Mouse (Mus musculus): ENCODE measurements around the gene Apom. TPM values are rescaled to one million over a fixed set of nuclear protein-coding genes. Genes with fewer than 3 reads are reported as not detected.
A peak's percentile ranks its signal among the peaks of the same experiment; 100 is the strongest.

Gene Apom
- polyA plus RNA-seq, 1 experiment, result 0.55 TPM

DNA sequence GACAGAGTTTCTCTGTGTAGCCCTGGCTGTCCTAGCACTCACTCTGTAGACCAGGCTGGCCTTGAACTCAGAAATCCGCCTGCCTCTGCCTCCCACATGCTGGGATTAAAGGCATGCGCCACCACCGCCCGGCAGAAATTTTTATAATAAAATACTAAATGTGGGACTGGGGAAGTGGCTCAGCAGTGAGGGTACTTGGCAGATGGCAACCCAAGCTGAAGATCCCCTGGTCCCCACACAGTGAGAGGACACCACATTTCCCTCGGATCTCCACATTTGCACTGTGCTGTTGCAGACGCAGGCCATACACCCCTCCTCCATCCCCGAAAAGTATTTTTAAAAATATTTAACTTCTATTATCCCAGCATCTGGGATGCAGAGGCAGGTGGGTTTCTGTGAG is 1.7 kb upstream of the Apom start:
- no peak overlapping the region for H3K27ac ChIP-seq (ENCODE audit: control insufficient read depth, insufficient read depth, low read length)
- H3K4me3 ChIP-seq (ENCODE audit: control insufficient read depth, insufficient read depth, low read length), result no peak overlapping the region
- peaks cover 4% of the 10 kb centered on the region for H3K36me3 ChIP-seq (ENCODE audit: control insufficient read depth, insufficient read depth, low read length)
- no peak for TF ChIP-seq POLR2A (IDR thresholded peaks at IDR 0.05; ENCODE audit: control insufficient read depth, extremely low read depth, insufficient read depth, low read length, poor library complexity)
- TF ChIP-seq CTCF (IDR thresholded peaks at IDR 0.05; ENCODE audit: borderline replicate concordance, control insufficient read depth, extremely low read depth, insufficient read depth, low read length, poor library complexity), result no peak
- WGBS, result 96% methylated on average over 7 of the region's 7 CpGs
- H3K4me1 ChIP-seq (replicated peaks; ENCODE audit: control insufficient read depth, insufficient read depth, low read length), result peaks cover 4% of the 10 kb centered on the region
- H3K27me3 ChIP-seq (ENCODE audit: control insufficient read depth, insufficient read depth, low read length), result no peaks in the 10 kb centered on the region
- no peak for DNase-seq

DNA sequence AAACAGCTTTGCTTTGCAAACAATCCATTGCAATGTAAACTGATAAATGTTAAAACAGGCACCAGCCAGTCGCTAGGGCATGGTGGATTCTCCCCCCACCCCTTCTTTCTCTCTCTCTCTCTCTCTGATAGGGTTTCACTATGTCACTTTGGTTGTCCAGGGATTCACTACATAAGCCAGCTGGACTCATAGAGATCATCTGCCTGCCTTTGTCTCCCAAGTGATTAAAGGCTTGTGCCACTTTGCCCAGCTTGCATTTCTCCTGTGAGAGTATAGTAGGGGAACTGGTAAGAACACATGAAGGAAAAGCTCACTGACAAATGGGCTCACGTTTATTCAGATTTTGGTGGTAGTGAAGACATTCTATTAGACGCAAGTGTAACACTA is 317 bp upstream of the Apom start:
- Histone ChIP-seq H3K27me3 (ENCODE audit: control insufficient read depth, insufficient read depth, low read length) (no peaks in the 10 kb centered on the region), H3K36me3 (ENCODE audit: control insufficient read depth, insufficient read depth, low read length) (no peaks in the 10 kb centered on the region), H3K27ac (ENCODE audit: control insufficient read depth, insufficient read depth, low read length) (no peak overlapping the region), H3K4me1 (replicated peaks; ENCODE audit: control insufficient read depth, insufficient read depth, low read length) (peaks cover 11% of the 10 kb centered on the region), H3K4me3 (ENCODE audit: control insufficient read depth, insufficient read depth, low read length) (no peak overlapping the region)
- no peak for TF ChIP-seq POLR2A (IDR thresholded peaks at IDR 0.05; ENCODE audit: control insufficient read depth, extremely low read depth, insufficient read depth, low read length, poor library complexity)
- TF ChIP-seq CTCF (IDR thresholded peaks at IDR 0.05; ENCODE audit: borderline replicate concordance, control insufficient read depth, extremely low read depth, insufficient read depth, low read length, poor library complexity), result no peak
- 89% methylated on average over 3 of the region's 3 CpGs for WGBS
- DNase-seq, result no peak

DNA sequence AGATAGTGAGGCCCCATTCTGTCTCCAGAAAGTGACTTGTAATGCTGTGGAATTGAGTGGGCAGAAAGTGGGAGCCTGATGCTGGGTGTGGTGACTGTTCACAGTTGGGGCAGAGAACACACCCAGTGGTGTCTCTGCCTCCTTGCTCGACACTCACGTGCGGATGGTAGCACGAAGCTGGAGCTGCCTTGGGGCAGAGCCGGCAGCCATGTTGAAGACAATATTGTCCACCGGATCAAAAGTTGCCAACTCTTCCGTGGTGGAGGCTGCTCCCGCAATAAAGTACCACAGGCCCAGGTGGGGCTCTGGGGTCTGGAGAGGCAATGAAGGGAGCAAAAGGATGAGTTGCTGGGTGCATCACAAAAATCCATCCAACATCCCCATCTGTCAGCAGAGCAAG is 812 bp downstream of the Apom start:
- Histone ChIP-seq H3K4me1 (replicated peaks; ENCODE audit: control insufficient read depth, insufficient read depth, low read length) (peaks cover 16% of the 10 kb centered on the region), H3K27me3 (ENCODE audit: control insufficient read depth, insufficient read depth, low read length) (no peaks in the 10 kb centered on the region), H3K4me3 (ENCODE audit: control insufficient read depth, insufficient read depth, low read length) (no peak overlapping the region), H3K27ac (ENCODE audit: control insufficient read depth, insufficient read depth, low read length) (no peak overlapping the region), H3K36me3 (ENCODE audit: control insufficient read depth, insufficient read depth, low read length) (no peaks in the 10 kb centered on the region)
- DNase-seq, result no peak
- 94% methylated on average over 8 of the region's 8 CpGs for WGBS
- TF ChIP-seq CTCF (IDR thresholded peaks at IDR 0.05; ENCODE audit: borderline replicate concordance, control insufficient read depth, extremely low read depth, insufficient read depth, low read length, poor library complexity), result no peak
- no peak for TF ChIP-seq POLR2A (IDR thresholded peaks at IDR 0.05; ENCODE audit: control insufficient read depth, extremely low read depth, insufficient read depth, low read length, poor library complexity)

GRCm38 (mm10) chr17:35128996-35129395 is 2.9 kb downstream of the Apom start:
- DNase-seq, result no peak
- 93% methylated on average over 11 of the region's 11 CpGs for WGBS
- Histone ChIP-seq H3K4me1 (replicated peaks; ENCODE audit: control insufficient read depth, insufficient read depth, low read length) (peaks cover 17% of the 10 kb centered on the region), H3K27me3 (ENCODE audit: control insufficient read depth, insufficient read depth, low read length) (no peaks in the 10 kb centered on the region), H3K27ac (ENCODE audit: control insufficient read depth, insufficient read depth, low read length) (no peak overlapping the region), H3K36me3 (ENCODE audit: control insufficient read depth, insufficient read depth, low read length) (no peaks in the 10 kb centered on the region), H3K4me3 (ENCODE audit: control insufficient read depth, insufficient read depth, low read length) (no peak overlapping the region)
- TF ChIP-seq CTCF (IDR thresholded peaks at IDR 0.05; ENCODE audit: borderline replicate concordance, control insufficient read depth, extremely low read depth, insufficient read depth, low read length, poor library complexity) (no peak), POLR2A (IDR thresholded peaks at IDR 0.05; ENCODE audit: control insufficient read depth, extremely low read depth, insufficient read depth, low read length, poor library complexity) (no peak)

DNA sequence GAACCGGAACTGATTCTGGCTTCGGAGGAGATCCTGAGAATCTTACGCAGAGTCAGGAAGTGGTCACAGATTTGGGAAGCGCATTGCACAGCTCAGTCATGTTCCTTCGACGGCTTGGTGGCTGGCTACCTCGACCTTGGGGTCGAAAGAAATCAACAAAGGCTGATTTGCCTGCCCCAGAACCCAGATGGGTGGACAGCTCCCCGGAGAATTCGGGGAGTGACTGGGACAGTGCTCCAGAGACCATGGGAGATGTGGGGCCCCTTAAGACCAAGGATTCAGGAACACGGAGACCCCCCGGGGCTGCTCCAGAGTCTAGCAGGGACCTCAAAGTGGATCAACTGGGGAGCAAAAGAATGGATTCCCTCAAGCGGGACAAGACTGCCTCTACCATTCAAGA is 4.8 kb downstream of the Apom start:
- peak overlapping the region; percentile 81 for H3K27ac ChIP-seq (ENCODE audit: control insufficient read depth, insufficient read depth, low read length)
- no peaks in the 10 kb centered on the region for H3K27me3 ChIP-seq (ENCODE audit: control insufficient read depth, insufficient read depth, low read length)
- peak overlapping the region; percentile 76 for H3K4me3 ChIP-seq (ENCODE audit: control insufficient read depth, insufficient read depth, low read length)
- no peak for TF ChIP-seq CTCF (IDR thresholded peaks at IDR 0.05; ENCODE audit: borderline replicate concordance, control insufficient read depth, extremely low read depth, insufficient read depth, low read length, poor library complexity)
- TF ChIP-seq POLR2A (IDR thresholded peaks at IDR 0.05; ENCODE audit: control insufficient read depth, extremely low read depth, insufficient read depth, low read length, poor library complexity), result no peak
- WGBS, result 34% methylated on average over 13 of the region's 13 CpGs
- no peak for DNase-seq
- peaks cover 22% of the 10 kb centered on the region for H3K4me1 ChIP-seq (replicated peaks; ENCODE audit: control insufficient read depth, insufficient read depth, low read length)
- no peaks in the 10 kb centered on the region for H3K36me3 ChIP-seq (ENCODE audit: control insufficient read depth, insufficient read depth, low read length)

DNA sequence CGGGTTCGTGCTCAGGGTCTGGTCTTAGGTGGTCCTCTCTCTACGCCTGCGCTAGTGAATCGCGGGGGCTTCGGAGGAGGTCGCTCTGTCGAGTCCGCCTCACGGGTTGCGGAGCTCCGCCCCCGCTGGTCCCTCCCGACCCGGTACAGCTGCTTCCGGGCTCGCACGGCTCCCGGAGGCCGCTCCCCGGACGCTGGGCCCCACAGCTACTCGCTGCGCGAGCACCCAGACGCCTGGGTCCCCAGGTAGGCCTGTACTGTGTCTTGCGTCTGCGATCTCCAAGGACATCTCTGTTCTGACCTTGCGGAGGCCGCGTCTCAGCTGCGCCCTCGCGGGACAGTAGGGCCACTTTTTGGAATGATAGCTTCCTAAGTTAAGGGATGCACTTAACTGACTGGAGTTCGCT is 5.6 kb downstream of the Apom start, which contains the start of gene D17H6S53E:
TSS of gene D17H6S53E (plus strand) at position 168 of the 406 bp plus-strand sequence.
- TF ChIP-seq POLR2A (IDR thresholded peaks at IDR 0.05; ENCODE audit: control insufficient read depth, extremely low read depth, insufficient read depth, low read length, poor library complexity), result peak; percentile 79
- peak; percentile 53; the same call in 1 of the 2 replicates for TF ChIP-seq CTCF (IDR thresholded peaks at IDR 0.05; ENCODE audit: borderline replicate concordance, control insufficient read depth, extremely low read depth, insufficient read depth, low read length, poor library complexity)
- Histone ChIP-seq H3K27ac (ENCODE audit: control insufficient read depth, insufficient read depth, low read length) (peak within 1 kb of the TSS; percentile 81), H3K27me3 (ENCODE audit: control insufficient read depth, insufficient read depth, low read length) (no peaks in the 10 kb centered on the region), H3K36me3 (ENCODE audit: control insufficient read depth, insufficient read depth, low read length) (no peaks in the 10 kb centered on the region), H3K4me3 (ENCODE audit: control insufficient read depth, insufficient read depth, low read length) (peak within 1 kb of the TSS; percentile 76), H3K4me1 (replicated peaks; ENCODE audit: control insufficient read depth, insufficient read depth, low read length) (peaks cover 22% of the 10 kb centered on the region)
- peak; percentile 85 for DNase-seq
- WGBS, result under 1% methylated on average over 36 of the region's 36 CpGs

DNA sequence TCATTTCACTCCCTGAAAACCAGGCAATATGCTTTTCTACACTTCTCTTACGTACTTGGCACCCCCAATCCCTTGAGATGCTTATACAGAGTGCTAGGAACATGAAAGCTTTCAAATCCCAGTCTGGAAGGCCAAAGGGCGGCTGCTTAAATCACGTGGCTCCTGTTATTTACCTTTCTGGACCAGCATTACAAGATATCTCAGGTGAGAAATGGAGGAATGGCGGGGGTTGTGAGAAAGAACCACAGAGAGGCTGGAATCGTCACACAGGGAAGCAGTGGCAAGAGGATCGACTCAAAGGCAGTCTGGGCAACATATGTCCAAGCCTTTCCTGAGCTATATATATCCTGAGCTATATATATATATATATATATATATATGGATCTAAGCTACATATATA is 6.3 kb downstream of the Apom start:
- peaks cover 22% of the 10 kb centered on the region for H3K4me1 ChIP-seq (replicated peaks; ENCODE audit: control insufficient read depth, insufficient read depth, low read length)
- no peaks in the 10 kb centered on the region for H3K27me3 ChIP-seq (ENCODE audit: control insufficient read depth, insufficient read depth, low read length)
- no peak overlapping the region; the same call in 1 of the 2 replicates for H3K4me3 ChIP-seq (ENCODE audit: control insufficient read depth, insufficient read depth, low read length)
- no peaks in the 10 kb centered on the region for H3K36me3 ChIP-seq (ENCODE audit: control insufficient read depth, insufficient read depth, low read length)
- 60% methylated on average over 6 of the region's 6 CpGs for WGBS
- H3K27ac ChIP-seq (ENCODE audit: control insufficient read depth, insufficient read depth, low read length), result no peak overlapping the region
- no peak for TF ChIP-seq POLR2A (IDR thresholded peaks at IDR 0.05; ENCODE audit: control insufficient read depth, extremely low read depth, insufficient read depth, low read length, poor library complexity)
- no peak for TF ChIP-seq CTCF (IDR thresholded peaks at IDR 0.05; ENCODE audit: borderline replicate concordance, control insufficient read depth, extremely low read depth, insufficient read depth, low read length, poor library complexity)
- no peak for DNase-seq
